Mouse (Mus musculus) adrenal gland, adult 18-20 months (tissue): ENCODE results near the gene Tm2d1. TPM values are rescaled to one million over a fixed set of nuclear protein-coding genes. Genes with fewer than 3 reads are reported as not detected.

ENCODE experiments used
- DNase-seq, 2 experiments: peaks; one replicate each; pipeline ENCODE4 v3.0.0; 2021 to 2022; ENCODE audit warnings: low spot score in 2 of 2
- total RNA-seq, 2 experiments: library from RNA; stranded (reverse); gene quantifications; 1 replicate in 1 of 2; 2 replicates in 1 of 2; pipeline ENCODE4 v1.2.3; 2021

Gene Tm2d1
- total RNA-seq, 2 experiments from 2014 or later: 35.9 to 40.5 TPM

GRCm38 (mm10) chr4:98335726-98336125 lies 47.4 kb downstream of the Tm2d1 start:
- no peak for DNase-seq

- DNase-seq: peak; percentile 93 to 96
Measured at GRCm38 (mm10) chr4:98322223-98322622, 60.9 kb downstream of the Tm2d1 start.

- peak; percentile 23 to 30 for DNase-seq
Measured at GRCm38 (mm10) chr4:98321371-98322111, 61.6 kb downstream of the Tm2d1 start.

DNA sequence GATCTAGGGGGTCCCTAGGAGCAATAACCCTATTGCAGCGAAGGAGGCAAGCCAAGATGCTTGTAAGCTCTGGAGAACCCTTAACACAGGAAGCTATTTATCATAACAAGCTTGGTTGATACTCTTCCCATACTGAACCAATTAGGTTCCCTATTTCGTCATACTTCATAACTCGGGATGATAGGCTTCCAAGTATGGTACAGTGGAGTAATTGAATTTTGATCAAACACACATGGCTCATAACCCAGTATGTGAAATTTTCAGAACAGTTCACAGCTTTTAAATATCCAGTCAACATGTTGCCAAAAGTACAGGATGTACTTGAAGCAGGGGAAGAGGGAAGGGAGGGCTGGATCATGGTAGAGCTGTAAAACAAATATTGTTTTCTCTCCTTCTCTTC lies 64.3 kb downstream of the Tm2d1 start:
- DNase-seq: no peak

- DNase-seq: no peak
Measured at GRCm38 (mm10) chr4:98317149-98317548, 66.0 kb downstream of the Tm2d1 start.

Other genes starting within 250 kb of the Tm2d1 start
- 1 to 10 TPM; 3.0 to 6.1 TPM for gene Patj, start 12.5 kb upstream of the Tm2d1 start, total RNA-seq